Mouse (Mus musculus): Measurements from ENCODE around the gene Slc39a11. TPM values are rescaled to one million over a fixed set of nuclear protein-coding genes. Genes with fewer than 3 reads are reported as not detected.

The Slc39a11 gene
- polyA plus RNA-seq, 1 experiment from 2014 or later, result 18.3 TPM

GRCm38 (mm10) chr11:113366257-113367030 is 283.4 kb downstream of the Slc39a11 start:
- H3K36me3 ChIP-seq, result peaks cover 8% of the 10 kb centered on the region; the same call in 1 of the 2 replicates
- WGBS (ENCODE audit: insufficient replicate concordance), result 65% methylated on average over 19 of the region's 19 CpGs
- ATAC-seq, result no peak
- H3K9ac ChIP-seq, result no peak overlapping the region
- no peaks in the 10 kb centered on the region for H3K27me3 ChIP-seq (replicated peaks)
- no peak overlapping the region for H3K4me2 ChIP-seq
- no peak overlapping the region for H3K27ac ChIP-seq
- H3K9me3 ChIP-seq (replicated peaks), result no peaks in the 10 kb centered on the region
- no peak overlapping the region for H3K4me3 ChIP-seq
- H3K4me1 ChIP-seq, result peaks cover 5% of the 10 kb centered on the region; the same call in 1 of the 2 replicates

- WGBS (ENCODE audit: insufficient replicate concordance), result 56% methylated on average over 13 of the region's 13 CpGs
- Histone ChIP-seq H3K4me3 (no peak overlapping the region), H3K4me1 (peaks cover 5% of the 10 kb centered on the region; the same call in 1 of the 2 replicates), H3K9ac (no peak overlapping the region), H3K36me3 (0 out of 2 replicates have a peak, but pooled peaks cover 7% of the 10 kb centered on the region), H3K9me3 (replicated peaks) (no peaks in the 10 kb centered on the region), H3K4me2 (no peak overlapping the region), H3K27me3 (replicated peaks) (no peaks in the 10 kb centered on the region), H3K27ac (no peak overlapping the region)
- ATAC-seq, result no peak
Measured at GRCm38 (mm10) chr11:113363739-113364138, 286.1 kb downstream of the Slc39a11 start.

GRCm38 (mm10) chr11:113362617-113363016 is 287.3 kb downstream of the Slc39a11 start:
- H3K27me3 ChIP-seq (replicated peaks), result no peaks in the 10 kb centered on the region
- H3K4me2 ChIP-seq, result no peak overlapping the region
- 68% methylated on average over 7 of the region's 7 CpGs for WGBS (ENCODE audit: insufficient replicate concordance)
- H3K27ac ChIP-seq, result no peak overlapping the region
- H3K9ac ChIP-seq, result no peak overlapping the region
- H3K36me3 ChIP-seq, result 0 out of 2 replicates have a peak, but pooled peaks cover 7% of the 10 kb centered on the region
- no peak overlapping the region for H3K4me3 ChIP-seq
- peaks cover 5% of the 10 kb centered on the region; the same call in 1 of the 2 replicates for H3K4me1 ChIP-seq
- no peaks in the 10 kb centered on the region for H3K9me3 ChIP-seq (replicated peaks)
- ATAC-seq, result no peak

- no peak for ATAC-seq
- H3K4me1 ChIP-seq, result no peaks in the 10 kb centered on the region
Measured at GRCm38 (mm10) chr11:113360049-113360835, 289.6 kb downstream of the Slc39a11 start.

GRCm38 (mm10) chr11:113355932-113356331 is 293.9 kb downstream of the Slc39a11 start:
- H3K27me3 ChIP-seq (replicated peaks), result no peaks in the 10 kb centered on the region
- no peak overlapping the region for H3K4me3 ChIP-seq
- no peak overlapping the region for H3K9ac ChIP-seq
- H3K4me2 ChIP-seq, result no peak overlapping the region
- no peaks in the 10 kb centered on the region for H3K9me3 ChIP-seq (replicated peaks)
- WGBS (ENCODE audit: insufficient replicate concordance), result 72% methylated on average over 5 of the region's 5 CpGs
- H3K36me3 ChIP-seq, result 0 out of 2 replicates have a peak, but pooled peaks cover 7% of the 10 kb centered on the region
- H3K4me1 ChIP-seq, result no peaks in the 10 kb centered on the region
- no peak overlapping the region for H3K27ac ChIP-seq
- ATAC-seq, result no peak

More at GRCm38 (mm10) chr11:113360049-113360835, 289.6 kb downstream of the Slc39a11 start:
- WGBS (ENCODE audit: insufficient replicate concordance), result 87% methylated on average over 10 of the region's 10 CpGs
- H3K9me3 ChIP-seq (replicated peaks), result no peaks in the 10 kb centered on the region
- no peak overlapping the region for H3K27ac ChIP-seq
- no peaks in the 10 kb centered on the region for H3K27me3 ChIP-seq (replicated peaks)
- no peak overlapping the region for H3K4me3 ChIP-seq
- H3K9ac ChIP-seq, result no peak overlapping the region
- 0 out of 2 replicates have a peak, but pooled peaks cover 7% of the 10 kb centered on the region for H3K36me3 ChIP-seq
- H3K4me2 ChIP-seq, result no peak overlapping the region

GRCm38 (mm10) chr11:113352085-113352815 is 297.6 kb downstream of the Slc39a11 start:
- no peak for ATAC-seq
- H3K9ac ChIP-seq, result no peak overlapping the region
- WGBS (ENCODE audit: insufficient replicate concordance), result 48% methylated on average over 11 of the region's 12 CpGs
- no peak overlapping the region for H3K4me2 ChIP-seq
- H3K9me3 ChIP-seq (replicated peaks), result peaks cover 14% of the 10 kb centered on the region
- H3K4me1 ChIP-seq, result no peaks in the 10 kb centered on the region
- 0 out of 2 replicates have a peak, but pooled peaks cover 9% of the 10 kb centered on the region for H3K36me3 ChIP-seq
- H3K27ac ChIP-seq, result no peak overlapping the region
- H3K27me3 ChIP-seq (replicated peaks), result no peaks in the 10 kb centered on the region
- no peak overlapping the region for H3K4me3 ChIP-seq

- no peak overlapping the region for H3K27ac ChIP-seq
- ATAC-seq, result no peak
- WGBS (ENCODE audit: insufficient replicate concordance), result 71% methylated on average over 4 of the region's 4 CpGs
- no peak overlapping the region for H3K4me3 ChIP-seq
- peaks cover 14% of the 10 kb centered on the region for H3K9me3 ChIP-seq (replicated peaks)
- H3K9ac ChIP-seq, result no peak overlapping the region
- no peaks in the 10 kb centered on the region for H3K4me1 ChIP-seq
- H3K36me3 ChIP-seq, result 0 out of 2 replicates have a peak, but pooled peaks cover 9% of the 10 kb centered on the region
- H3K4me2 ChIP-seq, result no peak overlapping the region
- H3K27me3 ChIP-seq (replicated peaks), result no peaks in the 10 kb centered on the region
Measured at GRCm38 (mm10) chr11:113350583-113350982, 299.3 kb downstream of the Slc39a11 start.

- Histone ChIP-seq H3K4me1 (no peaks in the 10 kb centered on the region), H3K4me2 (no peak overlapping the region), H3K9me3 (replicated peaks) (peaks cover 14% of the 10 kb centered on the region), H3K27me3 (replicated peaks) (no peaks in the 10 kb centered on the region), H3K4me3 (no peak overlapping the region), H3K27ac (no peak overlapping the region), H3K9ac (no peak overlapping the region), H3K36me3 (0 out of 2 replicates have a peak, but pooled peaks cover 9% of the 10 kb centered on the region)
- WGBS (ENCODE audit: insufficient replicate concordance), result 70% methylated on average over 9 of the region's 9 CpGs
- no peak for ATAC-seq
Measured at GRCm38 (mm10) chr11:113346895-113347514, 302.9 kb downstream of the Slc39a11 start.

GRCm38 (mm10) chr11:113339770-113340169 is 310.1 kb downstream of the Slc39a11 start:
- no peaks in the 10 kb centered on the region for H3K27me3 ChIP-seq (replicated peaks)
- no peak for ATAC-seq
- 53% methylated on average over 8 of the region's 8 CpGs for WGBS (ENCODE audit: insufficient replicate concordance)
- H3K27ac ChIP-seq, result no peak overlapping the region
- 0 out of 2 replicates have a peak, but pooled peaks cover 5% of the 10 kb centered on the region for H3K36me3 ChIP-seq
- no peak overlapping the region for H3K9ac ChIP-seq
- H3K9me3 ChIP-seq (replicated peaks), result no peaks in the 10 kb centered on the region
- no peak overlapping the region for H3K4me2 ChIP-seq
- H3K4me1 ChIP-seq, result no peaks in the 10 kb centered on the region
- H3K4me3 ChIP-seq, result no peak overlapping the region

GRCm38 (mm10) chr11:113338581-113338980 is 311.3 kb downstream of the Slc39a11 start:
- H3K27me3 ChIP-seq (replicated peaks), result no peaks in the 10 kb centered on the region
- no peak overlapping the region for H3K9ac ChIP-seq
- H3K4me3 ChIP-seq, result no peak overlapping the region
- H3K4me2 ChIP-seq, result no peak overlapping the region
- no peaks in the 10 kb centered on the region for H3K9me3 ChIP-seq (replicated peaks)
- no peak for ATAC-seq
- no peaks in the 10 kb centered on the region for H3K4me1 ChIP-seq
- 59% methylated on average over 5 of the region's 5 CpGs for WGBS (ENCODE audit: insufficient replicate concordance)
- no peak overlapping the region for H3K27ac ChIP-seq
- H3K36me3 ChIP-seq, result 0 out of 2 replicates have a peak, but pooled peaks cover 5% of the 10 kb centered on the region

- no peak overlapping the region for H3K27ac ChIP-seq
Measured at GRCm38 (mm10) chr11:113335706-113336105, 314.2 kb downstream of the Slc39a11 start.

More at GRCm38 (mm10) chr11:113335706-113336105, 314.2 kb downstream of the Slc39a11 start:
- Histone ChIP-seq H3K27me3 (replicated peaks) (no peaks in the 10 kb centered on the region), H3K4me3 (no peak overlapping the region), H3K9ac (no peak overlapping the region), H3K36me3 (no peaks in the 10 kb centered on the region), H3K4me2 (no peak overlapping the region), H3K9me3 (replicated peaks) (no peaks in the 10 kb centered on the region), H3K4me1 (no peaks in the 10 kb centered on the region)
- WGBS (ENCODE audit: insufficient replicate concordance), result 74% methylated on average over 5 of the region's 5 CpGs
- ATAC-seq, result no peak

Measured in liver, embryonic 12.5 days (tissue).